Mouse (Mus musculus): ENCODE results near the gene Gng3.

DNA sequence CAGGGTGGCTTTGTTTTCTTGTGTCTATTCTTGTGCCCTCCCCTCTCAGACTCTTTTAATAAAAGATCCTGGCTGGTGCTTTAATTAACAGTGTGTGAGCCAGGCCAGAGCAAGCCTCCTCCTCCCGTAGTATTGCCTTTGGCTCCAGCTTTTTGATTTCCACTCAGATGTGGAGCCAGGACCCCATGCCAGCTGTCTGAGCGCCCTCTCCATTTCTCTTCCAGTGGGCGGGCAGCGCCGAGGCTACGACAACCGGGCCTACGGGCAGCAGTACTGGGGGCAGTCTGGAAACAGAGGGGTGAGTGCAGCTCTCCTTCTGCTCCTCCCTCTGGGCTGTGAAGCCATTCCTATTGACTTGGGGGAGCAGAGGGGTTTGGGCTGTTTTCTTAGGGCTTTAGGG, 8.3 kb downstream of the Gng3 start:
- no peak for TF ChIP-seq POLR2A (IDR thresholded peaks at IDR 0.05; ENCODE audit: insufficient read depth, low read length)
- TF ChIP-seq CTCF (IDR thresholded peaks at IDR 0.05; ENCODE audit: low read depth, low read length): no peak

Measured in ES-Bruce4 (cell line).